Mouse (Mus musculus) hindbrain, embryonic 11.5 days (tissue): ENCODE data around the gene Gprc5d. TPM values are rescaled to one million over a fixed set of nuclear protein-coding genes. Genes with fewer than 3 reads are reported as not detected.

Experiments
- ATAC-seq: fragments of 200-750 bp; cut with Nextera tagmentation; 2 replicates; pipeline ENCODE4 v1.8.0; 2017; ENCODE audit warnings: mild to moderate bottlenecking, moderate TSS enrichment, moderate library complexity; ENCODE audit not compliant: low FRiP score
- DNase-seq: peaks from one replicate; pipeline ENCODE4 v3.0.0-alpha.2; 2015; ENCODE audit warnings: low spot score
- H3K27ac ChIP-seq: fragments of 300-500 bp; sonication (generic); 2 replicates; pipeline ENCODE4 v1.5.1; 2014; ENCODE audit warnings: mild to moderate bottlenecking, low read depth, low read length
- H3K27me3 ChIP-seq: fragments of 300-500 bp; sonication (generic); 2 replicates; pipeline ENCODE4 v1.6.1; 2014; ENCODE audit warnings: mild to moderate bottlenecking, low read length, moderate library complexity, mixed read lengths; ENCODE audit not compliant: control insufficient read depth, insufficient read depth
- H3K36me3 ChIP-seq: fragments of 300-500 bp; sonication (generic); 2 replicates; pipeline ENCODE4 v1.6.1; 2014; ENCODE audit warnings: mild to moderate bottlenecking, low read length, moderate library complexity, mixed read lengths; ENCODE audit not compliant: control insufficient read depth, insufficient read depth
- H3K4me1 ChIP-seq: fragments of 300-500 bp; sonication (generic); replicated peaks from 2 replicates; pipeline ENCODE4 v1.6.1; 2014; ENCODE audit warnings: low read length, mixed read lengths; ENCODE audit not compliant: control insufficient read depth, insufficient read depth
- H3K4me2 ChIP-seq: fragments of 300-500 bp; sonication (generic); replicated peaks from 2 replicates; pipeline ENCODE4 v1.6.1; 2014; ENCODE audit warnings: mild to moderate bottlenecking, low read depth, low read length
- H3K4me3 ChIP-seq: fragments of 300-500 bp; sonication (generic); 2 replicates; pipeline ENCODE4 v1.5.1; 2014; ENCODE audit warnings: low read depth, low read length
- H3K9ac ChIP-seq: fragments of 300-500 bp; sonication (generic); 2 replicates; pipeline ENCODE4 v1.6.1; 2014; ENCODE audit warnings: low read depth, low read length
- H3K9me3 ChIP-seq: fragments of 300-500 bp; sonication (generic); 2 replicates; pipeline ENCODE4 v1.6.1; 2016; ENCODE audit warnings: low read length; ENCODE audit not compliant: control insufficient read depth
- WGBS: fragments of 180-500 bp; shearing (Covaris S2); extraction: QIAGEN DNeasy Blood & Tissue Kit; methylation state at CpG from one replicate; pipeline ENCODE4 v1.1.7; 2014; 5-methylcytosine and 5-hydroxymethylcytosine counted together
- polyA plus RNA-seq: library from polyadenylated mRNA; unstranded; fragments of >200 nt; fragmentation: Nextera tagmentation; extraction: Ambion mirVana; gene quantifications from 2 replicates; pipeline ENCODE4 v1.2.1, GENCODE M21; 2014

The Gprc5d gene
- polyA plus RNA-seq, 1 experiment from 2014 or later = not detected

GRCm38 (mm10) chr6:135074405-135074947, 43.6 kb downstream of the Gprc5d start:
- 79% methylated on average over 6 of the region's 6 CpGs for WGBS
- no peaks in the 10 kb centered on the region for H3K36me3 ChIP-seq
- DNase-seq = no peak
- no peaks in the 10 kb centered on the region for H3K27me3 ChIP-seq
- no peak for ATAC-seq
- no peak overlapping the region for H3K4me2 ChIP-seq
- H3K27ac ChIP-seq = no peak overlapping the region
- H3K9ac ChIP-seq = no peak overlapping the region
- no peak overlapping the region for H3K4me3 ChIP-seq
- H3K4me1 ChIP-seq = no peaks in the 10 kb centered on the region
- H3K9me3 ChIP-seq = no peaks in the 10 kb centered on the region

- 82% methylated on average over 2 of the region's 2 CpGs for WGBS
Observed at GRCm38 (mm10) chr6:135070347-135070746, 47.7 kb downstream of the Gprc5d start.

GRCm38 (mm10) chr6:135069856-135070255, 48.2 kb downstream of the Gprc5d start:
- DNase-seq (no peak), ATAC-seq (no peak)
- Histone ChIP-seq H3K27ac (no peak overlapping the region), H3K4me1 (peaks cover 5% of the 10 kb centered on the region), H3K4me3 (no peak overlapping the region), H3K9me3 (no peaks in the 10 kb centered on the region), H3K36me3 (no peaks in the 10 kb centered on the region), H3K27me3 (no peaks in the 10 kb centered on the region), H3K4me2 (no peak overlapping the region), H3K9ac (no peak overlapping the region)
- whole genome bisulfite sequencing = 61% methylated on average over 6 of the region's 6 CpGs

More at GRCm38 (mm10) chr6:135070347-135070746, 47.7 kb downstream of the Gprc5d start:
- H3K4me1 ChIP-seq = peaks cover 3% of the 10 kb centered on the region
- H3K9me3 ChIP-seq = no peaks in the 10 kb centered on the region
- ATAC-seq (no peak), DNase-seq (no peak)
- H3K9ac ChIP-seq = no peak overlapping the region
- no peaks in the 10 kb centered on the region for H3K27me3 ChIP-seq
- H3K4me3 ChIP-seq = no peak overlapping the region
- H3K36me3 ChIP-seq = no peaks in the 10 kb centered on the region
- H3K4me2 ChIP-seq = no peak overlapping the region
- H3K27ac ChIP-seq = no peak overlapping the region

- Histone ChIP-seq H3K4me2 (no peak overlapping the region), H3K9ac (no peak overlapping the region), H3K36me3 (no peaks in the 10 kb centered on the region), H3K4me3 (no peak overlapping the region), H3K27me3 (peaks cover 7% of the 10 kb centered on the region), H3K4me1 (peaks cover 5% of the 10 kb centered on the region), H3K27ac (no peak overlapping the region), H3K9me3 (no peaks in the 10 kb centered on the region)
- ATAC-seq = no peak
- no peak for DNase-seq
- WGBS = 90% methylated on average over 5 of the region's 5 CpGs
Observed at GRCm38 (mm10) chr6:135068221-135068620, 49.9 kb downstream of the Gprc5d start.

GRCm38 (mm10) chr6:135066795-135067445, 51.2 kb downstream of the Gprc5d start:
- H3K27ac ChIP-seq = no peak overlapping the region
- ATAC-seq (no peak), DNase-seq (no peak)
- no peak overlapping the region for H3K4me3 ChIP-seq
- no peaks in the 10 kb centered on the region for H3K9me3 ChIP-seq
- H3K9ac ChIP-seq = no peak overlapping the region
- no peak overlapping the region for H3K4me2 ChIP-seq
- H3K36me3 ChIP-seq = no peaks in the 10 kb centered on the region
- H3K27me3 ChIP-seq = peaks cover 7% of the 10 kb centered on the region
- WGBS = 26% methylated on average over 6 of the region's 6 CpGs
- peaks cover 5% of the 10 kb centered on the region for H3K4me1 ChIP-seq

- peaks cover 7% of the 10 kb centered on the region for H3K27me3 ChIP-seq
- H3K36me3 ChIP-seq = no peaks in the 10 kb centered on the region
- WGBS = under 1% methylated on average over 44 of the region's 44 CpGs
- no peak within 1 kb of the TSS for H3K27ac ChIP-seq
- peak within 1 kb of the TSS; percentile 60 for H3K9ac ChIP-seq
- no peaks in the 10 kb centered on the region for H3K9me3 ChIP-seq
- H3K4me3 ChIP-seq = peak within 1 kb of the TSS; percentile 43
- H3K4me2 ChIP-seq = peak within 1 kb of the TSS; percentile 85
- DNase-seq (peak; percentile 71), ATAC-seq (peak; percentile 69)
- H3K4me1 ChIP-seq = peaks cover 5% of the 10 kb centered on the region
Observed at GRCm38 (mm10) chr6:135065236-135065957, 52.7 kb downstream of the Gprc5d start, which contains the start of gene Gprc5a. Gprc5a (plus strand) TSS chr6:135065651.

- ATAC-seq (no peak), DNase-seq (no peak)
- no peak overlapping the region for H3K4me3 ChIP-seq
- peaks cover 7% of the 10 kb centered on the region for H3K27me3 ChIP-seq
- H3K36me3 ChIP-seq = no peaks in the 10 kb centered on the region
- WGBS = 71% methylated on average over 12 of the region's 12 CpGs
- peaks cover 5% of the 10 kb centered on the region for H3K4me1 ChIP-seq
- no peak overlapping the region for H3K4me2 ChIP-seq
- no peaks in the 10 kb centered on the region for H3K9me3 ChIP-seq
- no peak overlapping the region for H3K27ac ChIP-seq
- H3K9ac ChIP-seq = no peak overlapping the region
Observed at GRCm38 (mm10) chr6:135064621-135065020, 53.5 kb downstream of the Gprc5d start.

- H3K4me2 ChIP-seq = no peak overlapping the region
- H3K4me1 ChIP-seq = 0 out of 2 replicates have a peak, but pooled peaks cover 2% of the 10 kb centered on the region
- H3K9me3 ChIP-seq = no peaks in the 10 kb centered on the region
- WGBS = 97% methylated on average over 4 of the region's 4 CpGs
- H3K4me3 ChIP-seq = no peak overlapping the region
- H3K27me3 ChIP-seq = peaks cover 7% of the 10 kb centered on the region
- ATAC-seq (no peak), DNase-seq (no peak)
- no peak overlapping the region for H3K27ac ChIP-seq
- no peak overlapping the region for H3K9ac ChIP-seq
- no peaks in the 10 kb centered on the region for H3K36me3 ChIP-seq
Observed at GRCm38 (mm10) chr6:135060728-135061127, 57.4 kb downstream of the Gprc5d start.
